Mouse (Mus musculus) cerebellum, postnatal 36 days (tissue): ENCODE measurements at regions not wholly inside any gene's neighbourhood (a gene's known extent, or its start where the extent isn't known, plus 50 kb on each side); places are given as distances from the start of the nearest gene placed in this dataset.

ENCODE experiments used
- DNase-seq, 2 experiments: peaks; one replicate each; pipeline ENCODE4 v3.0.0; 2021 to 2022; ENCODE audit warnings: mixed read lengths in 2 of 2

- DNase-seq = no peak
These were observed 59.3 kb downstream of the Trap1a start for GRCm38 (mm10) chrX:139392777-139393176.

- DNase-seq = peak; percentile 60 to 73
These were observed 63.5 kb upstream of the D330045A20Rik start for GRCm38 (mm10) chrX:139416701-139417100.

GRCm38 (mm10) chrX:139419867-139420266 lies 60.3 kb upstream of the D330045A20Rik start:
- peak in 1 of 2 experiments; percentile 5 for DNase-seq

DNA sequence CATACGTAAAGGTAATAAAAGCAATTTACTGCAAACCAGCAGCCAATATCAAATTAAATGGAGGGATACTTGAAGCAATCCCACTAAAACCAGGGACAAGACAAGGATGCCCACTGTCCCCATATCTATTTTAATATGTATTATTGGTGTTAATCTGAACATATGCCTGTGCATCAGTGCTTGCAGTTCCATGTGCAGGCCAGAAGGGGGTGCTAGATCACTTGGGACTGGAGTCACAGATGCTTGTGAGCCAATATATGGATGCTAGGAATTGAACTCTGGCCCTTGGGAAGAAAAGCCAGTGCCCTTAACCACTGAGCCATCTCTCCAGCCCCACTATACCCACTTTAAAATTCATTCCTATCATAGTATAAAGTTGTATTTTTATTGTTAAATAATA lies 55.9 kb upstream of the D330045A20Rik start:
- DNase-seq = no peak
